Mouse (Mus musculus) kidney, adult 2 months (tissue): ENCODE data around the gene Crot.

Experiments used
- CTCF ChIP-seq: fragments of 200-500 bp; conservative IDR thresholded peaks from 2 replicates; pipeline ENCODE4 v1.5.1; 2011; ENCODE audit warnings: low read depth, mild to moderate bottlenecking, control low read depth, low read length, moderate library complexity, mixed read lengths; ENCODE audit not compliant: insufficient read depth, insufficient read length
- POLR2A ChIP-seq: fragments of 200-500 bp; IDR thresholded peaks from one replicate; pipeline ENCODE4 v1.6.1; 2011; ENCODE audit warnings: low read depth, low read length, control low read depth

GRCm38 (mm10) chr5:9032101-9032590, 35.0 kb upstream of the Crot start:
- no peak for TF ChIP-seq CTCF
- no peak for TF ChIP-seq POLR2A
